Mouse (Mus musculus) lung, adult 2 months (tissue): Measurements from ENCODE around the gene Sgcd. TPM values are rescaled to one million over a fixed set of nuclear protein-coding genes. Genes with fewer than 3 reads are reported as not detected.

Source experiments
- DNase-seq: peaks from one replicate; pipeline ENCODE4 v3.0.0; 2022
- H3K4me1 ChIP-seq: fragments of 200-500 bp; 2 replicates; pipeline ENCODE4 v1.6.1; 2011; ENCODE audit warnings: low read length; ENCODE audit not compliant: control insufficient read depth, insufficient read depth
- H3K4me3 ChIP-seq: fragments of 200-500 bp; replicated peaks from 2 replicates; pipeline ENCODE3; 2011; ENCODE audit warnings: low read depth, mild to moderate bottlenecking, control low read depth, low read length; ENCODE audit errors: extremely low read depth
- CTCF ChIP-seq: fragments of 200-500 bp; IDR thresholded peaks from 2 replicates; pipeline ENCODE4 v1.5.1; 2011; ENCODE audit warnings: mild to moderate bottlenecking, low read length, control low read depth; ENCODE audit not compliant: insufficient read depth
- POLR2A ChIP-seq: fragments of 200-500 bp; IDR thresholded peaks from 2 replicates; pipeline ENCODE4 v1.6.1; 2011; ENCODE audit warnings: low read depth, mild to moderate bottlenecking, control low read depth, low read length, borderline replicate concordance; ENCODE audit errors: extremely low read depth
- WGBS: fragments of 180-500 bp; shearing (Covaris S2); methylation state at CpG from one replicate; pipeline ENCODE4 v1.1.7; 2018; 5-methylcytosine and 5-hydroxymethylcytosine counted together
- polyA plus RNA-seq: library from polyadenylated mRNA; depleted of rRNA; stranded (reverse); fragments of >200 nt; gene quantifications from 2 replicates; pipeline ENCODE4 v1.2.3, GENCODE M21; 2012

Gene Sgcd
- polyA plus RNA-seq, 1 experiment = 1.0 TPM

DNA sequence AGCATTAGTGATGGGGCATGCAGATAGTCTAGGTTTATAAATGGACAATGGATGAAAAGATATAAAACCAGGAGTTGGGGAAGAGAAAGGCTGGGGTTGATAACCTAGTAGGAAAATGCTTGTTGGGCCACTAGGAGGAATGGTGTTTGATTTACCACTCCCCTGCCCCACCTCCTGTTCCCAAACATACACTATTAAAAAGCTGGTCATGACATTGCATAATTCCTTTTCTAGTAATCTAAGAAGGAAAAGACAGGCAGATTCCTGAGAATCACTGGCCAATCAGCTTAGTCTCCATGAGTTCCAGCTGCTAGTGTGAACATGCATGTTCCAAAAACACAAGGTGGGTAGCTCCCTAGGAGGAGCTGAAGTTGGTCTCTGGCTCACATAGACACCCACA is 683.2 kb downstream of the Sgcd start:
- TF ChIP-seq POLR2A (no peak), CTCF (no peak)
- DNase-seq = no peak
- H3K4me1 ChIP-seq = no peaks in the 10 kb centered on the region
- H3K4me3 ChIP-seq = no peak overlapping the region

DNA sequence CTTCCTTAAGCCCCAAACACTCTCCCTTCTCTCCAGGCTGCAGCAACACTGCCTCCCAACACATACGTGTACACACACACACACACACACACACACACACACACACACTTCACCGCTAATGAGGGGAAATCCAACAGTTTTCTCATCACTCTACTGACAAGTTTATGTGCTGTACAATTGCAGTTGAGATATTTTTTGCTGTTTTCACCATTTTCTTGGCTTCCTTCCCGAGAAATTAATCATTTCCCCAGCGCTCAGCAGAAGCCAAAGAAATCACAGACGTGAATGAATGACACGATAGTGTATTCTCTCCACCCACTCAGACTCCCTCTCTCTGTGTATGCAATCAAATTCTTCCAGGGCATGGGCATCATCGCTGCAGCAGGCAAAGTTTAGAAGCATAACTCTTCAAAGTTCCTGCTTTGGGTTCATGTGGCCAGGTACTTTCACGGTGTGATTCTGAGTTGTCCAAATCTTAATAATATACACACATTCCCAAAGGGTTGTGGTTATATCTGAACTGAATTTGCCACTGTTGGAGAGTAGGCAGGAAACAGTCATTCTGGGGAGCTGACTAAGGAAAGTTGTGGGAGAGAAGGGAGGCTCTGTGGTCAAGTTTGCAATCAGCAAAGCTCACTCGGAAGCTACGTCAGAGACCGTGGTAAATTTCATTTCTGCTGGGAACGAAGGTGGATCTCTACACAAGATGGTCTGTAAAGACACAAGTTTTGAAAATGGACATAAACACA is 683.9 kb downstream of the Sgcd start:
- TF ChIP-seq POLR2A = no peak
- TF ChIP-seq CTCF = no peak
- Histone ChIP-seq H3K4me1 (no peaks in the 10 kb centered on the region), H3K4me3 (no peak overlapping the region)
- WGBS = 61% methylated on average over 12 of the region's 12 CpGs
- DNase-seq = no peak

DNA sequence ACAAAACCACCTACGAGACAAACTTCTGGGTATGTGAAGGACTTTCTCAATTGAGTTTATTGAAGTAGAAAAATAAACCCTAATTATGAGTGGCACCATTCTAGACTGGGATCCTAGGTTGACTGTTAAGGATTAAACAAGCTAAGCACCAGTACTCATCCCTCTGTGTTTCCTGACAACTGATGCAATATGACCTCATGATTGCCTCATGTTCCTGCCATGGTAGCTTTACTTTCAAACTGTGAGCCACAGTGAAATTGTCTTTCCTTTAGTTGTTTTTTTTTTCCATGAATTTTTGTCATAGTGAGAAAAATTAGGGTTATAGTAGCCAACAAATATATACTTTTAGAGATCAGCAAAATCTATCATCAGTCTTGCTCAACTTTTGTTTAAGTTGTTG is 689.0 kb downstream of the Sgcd start:
- no peak overlapping the region for H3K4me3 ChIP-seq
- H3K4me1 ChIP-seq = no peaks in the 10 kb centered on the region
- 78% methylated on average over 1 of the region's 1 CpGs for WGBS
- DNase-seq = no peak
- no peak for TF ChIP-seq CTCF

- WGBS = 82% methylated on average over 1 of the region's 1 CpGs
- H3K4me3 ChIP-seq = no peak overlapping the region
- no peaks in the 10 kb centered on the region for H3K4me1 ChIP-seq
- DNase-seq = no peak
- no peak for TF ChIP-seq POLR2A
Measured at GRCm38 (mm10) chr11:47297805-47298340, 690.9 kb downstream of the Sgcd start.

DNA sequence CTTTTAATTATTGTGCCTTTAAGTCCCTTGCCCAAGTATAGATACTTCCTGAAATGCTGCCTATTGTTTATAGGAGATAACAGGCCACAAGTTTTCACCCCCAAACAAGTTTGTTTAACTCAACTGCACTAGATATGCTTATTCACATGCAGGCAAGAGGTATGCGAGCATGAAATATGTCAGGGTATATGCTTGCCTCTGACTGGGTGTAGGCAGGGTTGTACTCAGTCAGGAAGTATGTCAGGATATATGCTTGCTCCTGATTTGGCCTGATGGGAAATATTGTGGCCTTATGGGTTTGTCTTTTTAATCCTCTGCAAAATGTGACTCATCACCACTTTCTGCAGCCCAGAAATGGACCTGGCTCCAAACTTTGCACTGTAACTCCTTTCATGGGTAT is 694.0 kb downstream of the Sgcd start:
- WGBS = 55% methylated on average over 1 of the region's 1 CpGs
- no peak for DNase-seq
- Histone ChIP-seq H3K4me3 (no peak overlapping the region), H3K4me1 (no peaks in the 10 kb centered on the region)
- TF ChIP-seq POLR2A (no peak), CTCF (no peak)

- Histone ChIP-seq H3K4me1 (no peaks in the 10 kb centered on the region), H3K4me3 (no peak overlapping the region)
- no peak for DNase-seq
- 64% methylated on average over 4 of the region's 4 CpGs for WGBS
- TF ChIP-seq CTCF (no peak), POLR2A (no peak)
Measured at GRCm38 (mm10) chr11:47276586-47276985, 712.2 kb downstream of the Sgcd start.

DNA sequence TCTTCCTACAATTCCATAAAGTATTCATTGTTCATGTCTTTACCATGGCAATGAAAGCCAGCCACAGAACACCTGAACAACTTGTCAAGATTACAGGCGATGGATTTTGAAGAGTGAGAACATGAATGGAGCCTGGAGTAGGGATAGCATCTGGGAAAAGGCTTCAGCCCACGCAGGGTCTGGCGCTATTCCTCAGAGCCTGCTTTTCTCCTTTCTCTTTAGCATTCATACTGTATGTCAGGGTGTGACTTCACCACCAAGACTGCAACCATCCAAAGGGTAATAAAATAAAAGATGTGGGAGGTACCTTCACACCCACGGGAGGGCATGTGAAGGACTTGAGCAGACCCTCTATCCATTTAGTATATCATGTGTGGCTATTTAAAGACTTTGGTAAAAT is 720.2 kb downstream of the Sgcd start:
- WGBS = 84% methylated on average over 4 of the region's 4 CpGs
- DNase-seq = no peak
- Histone ChIP-seq H3K4me3 (no peak overlapping the region), H3K4me1 (no peaks in the 10 kb centered on the region)
- TF ChIP-seq POLR2A (no peak), CTCF (no peak)

DNA sequence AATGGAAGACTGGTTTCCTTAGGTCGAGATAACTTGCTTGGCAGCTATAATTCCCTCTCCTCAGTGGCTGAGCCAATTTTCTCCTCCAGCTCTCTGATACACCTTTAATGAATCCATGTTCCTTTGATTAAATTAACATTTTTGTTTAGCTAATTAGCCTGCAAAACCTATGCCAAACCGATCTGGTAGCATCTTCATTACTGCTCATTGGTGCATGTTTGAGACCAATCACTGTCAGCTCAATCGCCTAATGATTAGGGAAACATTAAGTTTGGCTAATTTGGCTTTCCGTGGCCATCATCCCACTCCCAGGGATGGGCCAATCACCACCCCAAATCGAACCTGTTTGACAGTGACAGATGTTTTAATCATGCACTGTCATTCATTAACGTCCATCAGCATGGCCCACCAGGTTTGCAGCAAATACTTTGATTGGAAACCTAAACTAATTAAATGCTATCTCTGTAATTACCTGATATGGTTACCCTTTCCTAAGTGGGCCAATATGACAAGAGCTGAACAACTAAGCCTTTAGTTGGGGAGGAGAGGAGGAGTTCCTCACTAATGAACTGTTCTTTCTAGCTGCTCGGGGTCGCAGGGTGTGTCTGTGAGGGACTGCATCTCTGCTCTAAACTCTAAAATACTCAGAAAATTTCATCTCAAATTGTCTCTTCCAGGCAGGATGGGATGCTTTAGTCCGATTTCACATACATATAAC is 724.3 kb downstream of the Sgcd start:
- WGBS = 80% methylated on average over 9 of the region's 9 CpGs
- Histone ChIP-seq H3K4me1 (no peaks in the 10 kb centered on the region), H3K4me3 (no peak overlapping the region)
- DNase-seq = no peak
- TF ChIP-seq POLR2A (no peak), CTCF (no peak)

- Histone ChIP-seq H3K4me3 (no peak overlapping the region), H3K4me1 (no peaks in the 10 kb centered on the region)
- WGBS = 72% methylated on average over 7 of the region's 7 CpGs
- TF ChIP-seq POLR2A (no peak), CTCF (no peak)
- no peak for DNase-seq
Measured at GRCm38 (mm10) chr11:47250301-47250700, 738.5 kb downstream of the Sgcd start.

DNA sequence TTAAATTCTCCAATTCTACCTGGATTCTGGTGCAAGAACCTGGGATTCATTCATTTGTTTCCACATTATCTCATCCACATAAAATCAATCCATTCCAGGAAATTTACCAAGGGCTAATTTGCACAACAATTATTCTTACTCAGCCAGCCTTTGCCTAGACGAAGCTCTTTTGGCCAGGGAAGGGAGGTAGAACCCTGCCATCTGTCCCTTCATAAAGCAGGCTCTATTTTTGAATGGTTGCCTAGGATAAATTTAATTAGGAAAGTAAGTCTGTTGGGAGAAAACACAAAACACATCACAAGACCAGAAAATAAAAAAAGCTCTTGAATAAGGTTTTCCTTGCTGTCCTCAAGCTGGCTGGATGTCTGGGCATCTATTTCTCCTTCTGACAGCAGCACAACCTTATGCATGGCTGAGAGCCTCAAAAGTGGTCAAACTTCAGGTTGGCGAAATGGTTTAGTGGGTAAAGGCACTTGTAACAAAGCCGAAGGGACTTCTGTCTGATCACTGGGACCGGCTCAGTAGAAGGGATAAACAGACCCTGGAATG is 740.4 kb downstream of the Sgcd start:
- 72% methylated on average over 4 of the region's 4 CpGs for WGBS
- H3K4me3 ChIP-seq = no peak overlapping the region
- DNase-seq = no peak
- H3K4me1 ChIP-seq = no peaks in the 10 kb centered on the region
- TF ChIP-seq POLR2A (no peak), CTCF (no peak)
